Mouse (Mus musculus) left cerebral cortex, postnatal 10 days (tissue): ENCODE results near the gene Faf2. TPM values are rescaled to one million over a fixed set of nuclear protein-coding genes. Genes with fewer than 3 reads are reported as not detected.

Experiments used
- DNase-seq, 2 experiments: peaks; one replicate each; pipeline ENCODE4 v3.0.0; 2021 to 2022; ENCODE audit warnings: low spot score in 2 of 2, mixed read lengths in 1 of 2; ENCODE audit errors: extremely low spot score in 1 of 2
- intact Hi-C: fragments of 180-260 bp; cut with DNase I; formaldehyde crosslinking; loops from one replicate; pipeline ENCODE4 v1.15.1; 2025
- total RNA-seq, 2 experiments: library from RNA; stranded (reverse); gene quantifications; 2 replicates each; pipeline ENCODE4 v1.2.3; 2021

The Faf2 gene
- total RNA-seq, 2 experiments from 2014 or later: 49.5 to 57.1 TPM

DNA sequence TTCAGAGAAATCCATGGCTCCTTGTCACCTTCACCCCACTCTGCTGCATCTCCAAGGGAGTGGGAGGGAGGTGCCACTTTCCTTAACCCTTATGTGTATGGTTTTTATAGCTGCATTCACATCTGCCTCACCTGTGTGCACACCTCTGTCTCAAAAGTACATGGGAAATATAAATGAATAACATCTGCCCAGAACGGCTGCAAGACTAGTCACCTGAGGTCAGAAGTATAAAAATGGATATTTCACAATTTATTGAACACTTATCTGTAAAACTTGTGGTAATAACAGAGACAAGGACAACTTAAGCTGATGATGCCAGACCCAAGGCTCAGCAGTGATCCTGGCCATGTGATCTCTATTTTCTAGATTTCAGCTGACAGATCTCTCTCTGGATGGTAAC is 42.9 kb downstream of the Faf2 start:
- no peak for DNase-seq

DNA sequence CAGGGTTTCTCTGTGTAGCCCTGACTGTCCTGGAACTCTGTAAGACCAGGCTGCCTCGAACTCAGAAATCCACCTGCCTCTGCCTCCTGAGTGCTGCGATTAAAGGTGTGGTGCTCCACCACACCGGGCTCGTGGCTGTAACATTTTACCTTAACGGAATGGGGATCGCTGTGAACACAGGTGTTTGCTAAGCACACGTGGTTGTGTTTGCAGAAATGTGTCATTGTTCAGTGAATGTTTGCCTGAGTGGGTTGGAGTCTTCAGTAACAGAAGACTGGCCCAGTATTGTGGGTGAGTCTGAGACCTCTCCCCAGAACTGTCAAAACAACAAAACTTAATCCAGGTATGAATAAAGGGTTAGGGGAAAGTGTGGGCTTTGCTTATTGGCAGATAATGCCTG is 43.5 kb downstream of the Faf2 start:
- intact Hi-C loops: no loop called here
- no peak for DNase-seq

More for the DNA sequence above, 42.9 kb downstream of the Faf2 start:
- intact Hi-C loops: no loop called here

DNA sequence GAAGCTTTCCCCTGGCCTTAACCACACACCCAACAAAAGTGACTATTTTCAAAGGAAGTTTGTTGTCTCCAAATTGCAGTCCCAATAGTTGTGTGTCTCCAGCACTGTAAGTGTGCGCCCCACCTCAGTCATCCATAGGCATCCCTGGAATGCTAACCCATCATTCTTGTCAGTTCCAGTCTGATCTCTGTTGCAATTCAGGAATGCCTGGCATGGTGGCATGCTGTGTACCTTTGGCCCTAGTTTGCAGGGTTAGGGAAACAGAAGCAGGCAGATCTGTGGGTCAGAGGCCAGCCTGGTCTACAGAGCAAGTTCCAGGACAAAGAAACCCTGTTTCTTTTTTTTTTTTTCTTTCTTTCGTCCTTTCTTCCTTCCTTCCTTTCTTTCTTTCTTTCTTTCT is 48.9 kb downstream of the Faf2 start:
- intact Hi-C loops: no loop called here

DNA sequence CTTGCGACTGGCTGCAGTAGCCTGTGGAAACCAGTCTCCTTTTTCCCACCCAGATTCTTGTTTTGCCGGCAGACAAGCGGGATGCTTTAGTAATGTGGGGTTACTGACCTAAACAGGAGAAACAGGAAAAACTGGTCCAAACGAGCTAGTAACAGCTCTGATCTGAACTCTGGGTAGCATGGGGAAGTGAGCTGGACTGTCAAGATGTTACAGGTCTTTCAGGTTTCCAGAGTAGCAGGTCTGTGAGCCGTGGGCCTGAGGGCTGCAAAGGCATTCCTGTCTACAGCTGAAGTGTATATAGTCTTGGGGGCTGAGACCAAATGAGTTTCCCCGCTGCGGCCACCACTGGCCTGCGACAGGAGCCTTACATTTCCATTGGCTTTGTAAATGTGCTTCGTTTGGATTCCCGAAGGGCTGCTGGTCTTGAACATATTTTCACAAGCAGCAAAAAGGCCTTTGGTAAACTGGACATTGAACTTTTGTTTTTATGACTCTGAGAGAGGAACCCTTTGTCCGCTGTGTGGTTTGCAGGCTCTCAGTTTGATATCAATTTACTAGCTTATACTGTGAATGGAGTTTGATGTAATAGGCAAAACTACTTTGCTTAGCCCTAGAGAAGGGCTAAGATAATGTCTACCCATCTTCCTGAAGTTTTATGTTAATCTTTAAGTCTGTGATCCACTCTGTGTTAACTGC is 54.5 kb downstream of the Faf2 start:
- intact Hi-C loops: no loop called here
- DNase-seq: no peak

More for the DNA sequence above, 48.9 kb downstream of the Faf2 start:
- no peak for DNase-seq

DNA sequence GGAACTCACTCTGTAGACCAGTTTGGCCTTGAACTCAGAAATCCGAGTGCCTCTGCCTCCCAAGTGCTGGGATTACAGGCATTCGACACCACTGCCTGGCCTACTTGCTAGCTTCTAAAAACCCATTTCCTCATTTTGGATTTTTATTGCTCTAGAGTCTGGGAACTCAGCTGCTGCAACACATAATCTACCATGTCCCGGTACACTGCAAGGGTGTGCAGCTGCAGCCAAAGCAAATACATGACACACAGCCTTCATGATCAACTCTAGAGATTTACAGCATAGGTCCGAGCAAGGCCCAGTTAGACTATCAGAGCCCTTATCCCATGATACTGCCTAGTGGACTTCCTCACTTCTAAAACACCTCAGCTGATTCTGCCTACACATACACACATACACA is 56.7 kb downstream of the Faf2 start:
- DNase-seq: no peak
- intact Hi-C loops: no loop called here

DNA sequence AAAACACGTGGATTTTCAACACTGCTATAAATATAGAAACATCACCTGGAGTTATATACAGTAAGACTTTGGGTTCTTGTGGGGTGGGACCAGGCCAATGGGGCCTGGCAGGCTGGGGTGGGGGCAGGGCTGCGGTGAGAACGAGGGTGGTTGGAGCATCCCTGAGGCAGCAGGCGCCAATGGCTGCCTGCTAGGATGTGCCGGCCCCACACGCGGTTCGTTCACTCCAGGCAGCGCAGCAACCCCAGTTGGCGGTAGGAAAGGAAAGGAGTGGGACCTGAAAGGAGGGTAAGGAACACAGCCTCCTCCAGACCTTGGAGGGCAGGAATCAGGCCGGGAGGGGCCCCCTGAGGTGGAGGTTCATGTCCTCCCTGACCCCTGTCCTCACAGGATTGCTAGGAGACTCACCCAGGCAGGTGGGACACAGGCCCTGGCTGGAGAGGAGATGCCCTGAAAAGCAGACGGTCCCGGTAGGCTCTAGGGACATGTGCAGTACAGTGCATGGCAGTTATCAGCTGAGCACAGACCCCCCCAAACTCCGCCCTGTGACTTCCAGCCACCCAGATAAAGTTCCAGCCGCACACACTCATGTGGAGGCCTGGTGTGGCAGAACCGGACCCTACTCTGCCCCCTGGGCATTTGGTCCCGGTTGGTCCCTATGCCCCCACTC is 58.7 kb downstream of the Faf2 start:
- intact Hi-C loops: no loop called here
- peak in 1 of 2 experiments; percentile 35 for DNase-seq

DNA sequence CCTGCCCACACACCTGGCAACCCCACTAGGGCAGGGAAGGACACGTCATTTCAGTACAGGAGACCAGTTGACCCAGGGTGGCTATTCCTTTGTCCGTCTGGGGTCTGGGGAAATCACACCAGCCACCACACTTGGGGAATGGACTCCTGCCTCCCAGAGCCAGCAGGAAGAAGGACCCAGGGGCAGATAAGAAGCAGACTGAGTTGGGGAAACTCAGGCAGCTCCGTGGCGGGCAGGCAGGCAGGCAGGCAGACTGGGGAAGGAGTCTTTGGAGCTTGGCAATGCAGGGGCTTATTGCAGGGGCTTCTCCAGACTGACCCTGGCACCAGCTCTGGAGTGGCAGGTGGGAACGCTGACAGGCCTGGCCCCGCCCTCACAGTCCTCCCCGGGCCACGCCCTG is 59.7 kb downstream of the Faf2 start:
- peak in 1 of 2 experiments; percentile 12 for DNase-seq
- intact Hi-C loops: no loop called here

DNA sequence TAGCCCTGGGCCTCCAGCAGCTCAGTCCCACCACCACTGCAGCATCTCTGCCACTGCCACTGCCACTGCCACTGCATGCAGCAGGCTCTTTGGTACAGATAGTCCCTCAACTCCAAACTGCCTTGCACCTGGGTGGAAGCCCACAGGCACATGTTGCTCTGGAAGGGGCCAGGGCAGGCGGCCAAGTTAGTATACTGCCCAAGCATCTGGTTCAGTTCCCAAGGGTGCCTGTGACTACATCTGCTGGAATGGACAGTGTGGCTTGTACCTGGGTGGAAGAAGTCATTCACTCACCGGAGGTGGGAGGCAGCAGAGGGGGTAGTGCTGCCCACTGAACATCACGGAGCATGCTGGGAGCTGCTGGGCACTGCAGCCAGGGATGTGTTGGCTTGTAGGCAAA is 61.7 kb downstream of the Faf2 start:
- peak in 1 of 2 experiments; percentile 31 for DNase-seq
- intact Hi-C loops: no loop called here

DNA sequence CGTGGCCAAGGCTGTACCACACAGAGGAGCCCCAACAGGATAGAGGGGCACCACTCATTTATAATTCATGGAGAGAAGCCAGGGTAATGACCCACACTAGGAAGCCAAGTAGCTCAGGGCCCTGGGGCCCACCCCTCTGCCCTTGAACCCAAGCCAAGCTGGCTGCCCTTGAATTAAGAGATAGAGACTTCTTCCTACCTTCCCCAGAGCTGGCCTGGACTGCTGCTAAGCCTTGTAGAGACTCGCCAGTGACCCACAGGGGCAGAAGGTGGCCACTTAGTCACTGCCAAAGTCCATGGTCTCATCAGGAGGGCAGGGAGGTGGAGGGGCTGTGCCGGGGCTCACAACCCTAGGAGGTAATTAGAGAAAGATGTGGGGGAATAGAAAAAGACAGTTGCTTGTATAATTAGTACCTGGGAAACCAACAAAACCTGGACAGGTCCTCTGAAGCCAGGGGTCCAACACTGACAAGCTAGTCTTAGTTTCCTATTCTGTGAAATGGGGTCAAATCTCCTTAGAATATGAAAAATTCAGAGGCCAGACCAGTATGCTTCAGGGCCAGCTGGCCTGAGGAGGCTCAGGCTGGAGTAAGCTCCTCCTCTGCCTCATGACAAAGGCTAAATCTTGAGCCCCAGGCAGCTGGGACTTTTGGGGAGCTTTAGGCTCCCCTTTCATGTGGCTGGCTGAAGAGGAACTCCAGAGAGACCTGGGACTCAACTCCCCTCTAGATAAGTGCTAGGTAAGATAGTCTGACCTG is 62.7 kb downstream of the Faf2 start:
- intact Hi-C loops: no loop called here
- peak in 1 of 2 experiments; percentile 27 for DNase-seq

DNA sequence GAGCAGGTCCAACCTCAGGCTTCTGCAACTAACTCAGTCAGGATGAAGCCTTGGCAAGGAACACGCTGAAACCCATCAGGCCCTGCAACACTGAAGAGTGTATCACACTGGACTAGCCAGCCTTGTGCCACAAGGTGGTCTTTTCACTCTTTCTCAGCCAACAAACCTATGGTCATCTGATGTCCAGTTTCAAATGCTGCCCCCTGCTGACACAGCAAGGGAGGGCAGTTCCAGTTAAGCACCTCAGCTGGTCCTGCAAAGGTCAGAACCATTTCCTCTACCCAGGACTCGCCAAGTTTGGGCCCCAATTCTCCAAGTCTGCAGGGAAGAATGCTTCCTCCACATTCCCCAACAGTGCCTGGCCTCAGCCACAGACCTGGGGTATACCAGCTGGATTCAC is 63.6 kb downstream of the Faf2 start:
- intact Hi-C loops: no loop called here
- DNase-seq: peak in 1 of 2 experiments; percentile 57

DNA sequence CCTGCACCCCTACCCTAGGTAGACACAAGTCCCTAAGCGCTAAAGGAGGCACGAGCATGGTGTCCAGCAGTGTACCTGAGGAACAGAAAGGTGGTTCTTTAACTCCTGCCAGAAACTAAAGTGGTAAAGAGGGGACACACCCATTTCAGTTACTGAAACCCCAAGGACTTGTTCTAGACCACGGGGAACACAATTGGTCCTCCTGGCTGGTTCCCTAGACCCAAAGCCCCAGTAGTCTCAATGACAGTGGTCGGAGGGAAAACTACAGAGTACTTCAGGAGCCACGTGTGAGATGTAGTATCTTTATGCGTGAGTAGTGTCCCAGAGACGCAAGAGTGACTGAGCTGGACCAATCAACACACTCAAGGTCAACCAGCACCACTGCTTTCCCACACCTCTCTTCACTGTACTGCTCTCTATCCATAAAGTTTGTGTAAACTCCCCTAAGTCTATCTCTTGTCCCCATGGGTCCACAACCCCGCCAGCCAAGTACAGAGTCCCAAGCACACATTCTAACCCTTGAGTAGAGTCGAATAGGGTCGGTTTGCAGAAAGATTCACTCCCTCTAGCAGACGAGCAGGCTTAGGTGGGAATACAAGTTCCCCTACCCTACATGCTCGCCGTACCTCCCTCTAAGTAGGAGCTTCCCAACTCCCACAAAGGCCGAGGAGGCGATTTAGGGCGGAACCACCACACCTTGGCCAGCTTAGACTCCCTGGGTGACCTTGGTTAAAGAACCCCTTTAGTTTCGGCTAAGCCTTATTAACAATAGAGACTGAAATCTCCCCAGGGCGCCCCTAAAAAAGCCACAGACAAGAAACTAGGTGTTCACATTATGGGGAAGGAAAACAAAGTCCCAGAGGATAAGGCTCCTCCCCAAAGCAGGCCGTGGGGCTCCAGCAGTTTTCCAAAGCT is 64.8 kb downstream of the Faf2 start:
- DNase-seq: peak in 1 of 2 experiments; percentile 22
- intact Hi-C loops: no loop called here

DNA sequence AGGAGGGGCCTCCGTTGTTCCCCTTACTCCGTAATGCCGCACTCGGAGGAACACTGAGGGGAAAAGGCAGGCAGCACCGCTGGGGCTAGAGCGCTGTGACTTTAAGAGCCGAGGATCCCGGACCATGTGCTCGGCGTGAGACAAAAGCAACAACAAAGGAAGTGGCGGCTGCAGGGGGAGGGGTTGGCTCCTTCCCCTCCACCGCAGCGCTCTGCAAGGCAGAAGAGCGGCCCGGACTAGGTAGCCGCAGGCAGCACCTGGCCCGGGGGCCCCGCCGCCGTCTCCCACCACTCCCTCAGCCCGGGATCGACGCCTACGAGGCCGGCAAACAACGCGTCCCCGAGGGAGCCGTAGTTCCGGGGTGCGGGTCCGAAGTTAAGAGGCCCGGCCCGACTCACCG is 65.5 kb downstream of the Faf2 start:
- intact Hi-C loops: no loop called here
- DNase-seq: peak; percentile 60 to 90

DNA sequence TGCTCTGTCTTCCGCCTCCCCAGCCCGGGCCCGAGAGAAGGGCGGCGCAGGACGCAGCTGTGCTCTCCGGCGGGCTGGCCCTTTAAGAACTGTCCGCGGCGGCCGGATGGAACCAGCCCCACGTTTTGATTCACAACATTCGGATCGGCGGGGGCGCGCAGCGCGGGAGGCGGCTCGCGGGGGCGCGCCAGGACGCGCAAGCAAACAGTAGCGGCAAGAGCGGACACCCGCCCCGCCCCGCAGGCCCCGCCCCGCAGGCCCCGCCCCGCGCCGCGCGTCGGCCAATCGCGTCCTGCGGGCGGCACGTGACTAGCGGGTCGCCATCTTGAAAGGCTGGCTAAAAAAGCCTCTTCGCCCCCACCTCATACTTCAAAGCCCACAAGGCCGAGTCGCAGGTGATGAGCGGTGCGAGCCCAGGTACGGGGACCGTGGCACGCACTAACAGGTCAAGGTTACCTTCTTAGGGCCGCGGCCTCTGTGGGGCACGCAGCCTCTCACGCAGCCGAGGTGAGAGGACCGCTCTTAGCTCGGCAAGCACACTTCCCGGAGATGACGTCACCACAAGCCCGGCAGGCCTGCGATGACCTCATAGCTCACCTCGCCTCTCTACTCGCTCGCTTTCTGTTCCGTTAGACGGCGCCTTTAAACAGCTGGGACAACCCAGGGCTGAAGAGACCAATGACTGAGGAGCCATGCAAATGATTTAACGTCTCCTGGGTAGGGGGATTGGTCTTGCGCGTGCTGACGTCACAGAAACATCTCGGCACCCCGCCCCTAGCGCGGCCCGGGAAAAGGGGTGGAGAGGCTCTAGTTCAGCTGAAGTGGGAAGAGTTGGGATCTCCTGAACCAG is 66.2 kb downstream of the Faf2 start:
- peak; percentile 95 to 99 for DNase-seq
- intact Hi-C loops: no loop called here

DNA sequence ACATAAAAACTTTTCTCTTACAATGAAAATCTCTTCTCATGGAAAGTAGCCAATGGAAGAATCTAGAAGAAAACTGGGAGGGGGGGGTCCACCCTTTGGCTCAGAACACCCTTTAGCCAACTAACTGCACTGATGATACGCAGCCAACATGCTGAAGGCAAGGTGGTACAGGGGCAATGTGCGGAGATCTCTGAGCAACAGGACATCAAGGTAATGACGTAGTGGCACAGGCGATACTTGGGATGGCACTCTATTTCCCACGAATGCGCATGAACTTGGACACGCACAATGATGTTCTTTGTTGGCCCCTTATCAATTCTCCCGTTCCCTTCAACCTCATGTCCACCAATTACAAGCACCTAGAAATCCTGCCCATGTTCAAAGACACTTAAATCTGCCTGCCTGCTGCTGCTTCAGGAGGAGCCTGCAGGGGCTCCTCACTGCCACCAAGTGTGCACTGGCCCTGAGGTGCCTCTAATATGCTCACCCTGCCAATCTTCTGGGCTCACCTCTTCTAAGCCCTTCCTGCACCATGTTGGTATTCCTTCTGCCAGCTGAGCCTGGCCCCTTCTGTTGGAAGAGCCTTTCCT is 68.7 kb downstream of the Faf2 start:
- intact Hi-C loops: no loop called here
- DNase-seq: no peak

DNA sequence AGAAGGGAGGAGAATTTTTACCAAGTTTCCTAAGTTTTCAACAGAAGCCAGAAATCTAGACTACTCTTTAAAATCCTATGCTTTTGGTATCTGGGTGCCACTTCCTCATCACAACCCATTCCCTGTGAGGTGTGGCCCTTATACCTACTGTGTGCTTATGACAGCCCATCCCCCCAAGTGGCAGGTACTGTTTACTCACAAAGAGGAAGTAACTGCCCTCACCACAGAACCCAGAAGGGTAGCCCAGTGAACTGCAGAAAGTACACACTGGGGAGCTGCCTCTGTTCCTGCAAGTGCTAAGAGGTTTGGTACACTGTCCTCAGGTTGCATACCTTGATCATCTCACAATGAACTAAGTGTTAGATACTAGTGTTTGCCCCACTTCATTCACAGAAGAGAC is 70.2 kb downstream of the Faf2 start:
- intact Hi-C loops: no loop called here
- DNase-seq: peak in 1 of 2 experiments; percentile 19

DNA sequence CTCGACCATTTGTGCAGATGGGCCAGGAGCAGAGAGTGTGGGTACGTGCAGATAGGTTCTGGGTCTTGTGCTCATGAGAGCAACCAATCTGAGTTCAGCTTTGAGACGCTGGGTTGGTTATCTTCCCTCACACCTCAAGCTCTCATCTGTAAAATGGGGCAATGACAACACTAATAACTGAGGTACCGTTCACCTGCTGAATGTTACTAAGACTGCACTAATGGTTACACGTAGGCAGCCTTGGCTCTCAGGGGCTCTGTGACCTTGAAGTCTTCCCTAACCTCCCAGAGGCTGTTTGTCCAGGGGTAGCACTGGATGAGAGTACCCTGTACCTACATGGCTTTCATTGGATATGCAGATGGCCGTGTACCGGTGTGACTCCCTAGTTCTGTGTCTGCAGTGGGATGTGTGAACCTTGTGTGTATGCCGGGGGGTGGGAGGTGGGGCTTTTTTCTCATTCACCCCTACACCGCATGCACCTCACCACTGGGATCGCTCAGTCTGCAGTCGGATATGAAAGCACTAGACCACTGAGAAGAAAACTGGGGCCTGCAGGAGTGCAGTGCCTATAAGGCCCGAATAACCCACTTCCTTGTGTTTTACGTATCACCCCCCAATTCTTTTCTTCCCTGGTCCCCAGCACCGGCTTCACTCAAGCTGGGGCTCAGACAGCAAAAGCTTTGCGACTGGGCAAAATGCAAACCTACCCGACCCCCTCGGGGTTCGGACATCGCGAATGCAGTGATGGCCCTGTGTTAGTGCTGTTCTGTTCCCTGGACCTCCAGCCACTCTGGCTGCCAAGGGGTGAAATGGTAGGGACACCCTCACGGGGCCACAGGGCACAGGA is 71.3 kb downstream of the Faf2 start:
- DNase-seq: peak in 1 of 2 experiments; percentile 34
- intact Hi-C loops: no loop called here
